9 mouse cellular contexts compared by ENCODE assay signal in genomic region chr3:97159986-97160385, GRCm38 (mm10). TPM values are rescaled to one million over a fixed set of nuclear protein-coding genes. Genes with fewer than 3 reads are reported as not detected.
DNase-seq lines count a peak whose midpoint lies in the region; ATAC-seq and TF ChIP-seq lines count a peak whose summit lies in the region.
"Had no signal": no experiment of that assay in that cellular context is flagged by ENCODE, and none has a peak within 500 bp of the region (broad histone marks: within the 10 kb centered on the region; RNA-seq: fewer than 3 reads in every experiment).

No protein-coding gene starts in this region.

- peak; percentile 47 for DNase-seq in heart, embryonic 10.5 days (ENCODE audit: low spot score)
- DNase-seq in heart, postnatal 25 days (ENCODE audit: low spot score): no peak
- DNase-seq in midbrain, embryonic 10.5 days (ENCODE audit: low spot score): no peak
- no peak for DNase-seq in midbrain, postnatal 0 days (ENCODE audit: low spot score)
- DNase-seq in thymus, adult 18-20 months: no peak
- no peak for DNase-seq in cerebellum, adult 11-12 months
- DNase-seq: cerebellum, postnatal 10 days had no signal

- H3K4me1 ChIP-seq in heart, embryonic 10.5 days: peaks cover 17% of the 10 kb centered on the region
- H3K4me1 ChIP-seq in midbrain, embryonic 10.5 days: peaks cover 30% of the 10 kb centered on the region
- no peaks in the 10 kb centered on the region for H3K4me1 ChIP-seq in midbrain, postnatal 0 days (ENCODE audit: insufficient read depth, low read length)
- peaks cover 6% of the 10 kb centered on the region; the same call in 1 of the 2 replicates for H3K4me1 ChIP-seq in limb, embryonic 12.5 days (replicated peaks)
- 0 out of 2 replicates have a peak, but pooled peaks cover 4% of the 10 kb centered on the region for H3K4me1 ChIP-seq in stomach, embryonic 15.5 days

- no peak overlapping the region for H3K27ac ChIP-seq in heart, embryonic 10.5 days
- no peak overlapping the region for H3K27ac ChIP-seq in midbrain, embryonic 10.5 days (replicated peaks)
- H3K27ac ChIP-seq in midbrain, postnatal 0 days (ENCODE audit: low read depth, low read length): no peak overlapping the region
- H3K27ac ChIP-seq in limb, embryonic 12.5 days: no peak overlapping the region
- no peak overlapping the region for H3K27ac ChIP-seq in stomach, embryonic 15.5 days

- peaks cover 4% of the 10 kb centered on the region; the same call in 1 of the 2 replicates for H3K36me3 ChIP-seq in heart, embryonic 10.5 days
- peaks cover 9% of the 10 kb centered on the region for H3K36me3 ChIP-seq in midbrain, embryonic 10.5 days
- no peaks in the 10 kb centered on the region for H3K36me3 ChIP-seq in midbrain, postnatal 0 days (ENCODE audit: insufficient read depth, low read length)
- no peaks in the 10 kb centered on the region for H3K36me3 ChIP-seq in limb, embryonic 12.5 days
- no peaks in the 10 kb centered on the region for H3K36me3 ChIP-seq in stomach, embryonic 15.5 days

- H3K27me3 ChIP-seq in heart, embryonic 10.5 days (ENCODE audit: insufficient read depth, poor library complexity, severe bottlenecking): no peaks in the 10 kb centered on the region
- no peaks in the 10 kb centered on the region for H3K27me3 ChIP-seq in midbrain, embryonic 10.5 days (ENCODE audit: low read depth, poor library complexity, severe bottlenecking)
- no peaks in the 10 kb centered on the region for H3K27me3 ChIP-seq in midbrain, postnatal 0 days (ENCODE audit: insufficient read depth, low read length)
- no peaks in the 10 kb centered on the region for H3K27me3 ChIP-seq in limb, embryonic 12.5 days
- H3K27me3 ChIP-seq in stomach, embryonic 15.5 days (replicated peaks): no peaks in the 10 kb centered on the region

- no peak overlapping the region for H3K9ac ChIP-seq in midbrain, postnatal 0 days (replicated peaks; ENCODE audit: low read length, poor library complexity, severe bottlenecking)
- no peak overlapping the region for H3K9ac ChIP-seq in limb, embryonic 12.5 days (replicated peaks)
- H3K9ac ChIP-seq in stomach, embryonic 15.5 days: no peak overlapping the region

- no peak for TF ChIP-seq CTCF in midbrain, postnatal 0 days (IDR thresholded peaks at IDR 0.05)

- H3K4me3 ChIP-seq in heart, embryonic 10.5 days: peak overlapping the region; percentile 71
- H3K4me3 ChIP-seq in midbrain, embryonic 10.5 days: peak overlapping the region; percentile 78
- no peak overlapping the region for H3K4me3 ChIP-seq in midbrain, postnatal 0 days (ENCODE audit: low read depth, low read length)
- H3K4me3 ChIP-seq in limb, embryonic 12.5 days (replicated peaks): no peak overlapping the region
- H3K4me3 ChIP-seq in stomach, embryonic 15.5 days (replicated peaks): 0 out of 2 replicates have a peak overlapping the region, but pooled peaks have one; percentile 5

- H3K9me3 ChIP-seq in heart, embryonic 10.5 days: no peaks in the 10 kb centered on the region
- H3K9me3 ChIP-seq in midbrain, embryonic 10.5 days (replicated peaks): no peaks in the 10 kb centered on the region
- H3K9me3 ChIP-seq in midbrain, postnatal 0 days (ENCODE audit: low read length): no peaks in the 10 kb centered on the region
- H3K9me3 ChIP-seq in limb, embryonic 12.5 days: no peaks in the 10 kb centered on the region
- no peaks in the 10 kb centered on the region for H3K9me3 ChIP-seq in stomach, embryonic 15.5 days

- no peak for ATAC-seq in midbrain, postnatal 0 days (ENCODE audit: low FRiP score)
- no peak for ATAC-seq in limb, embryonic 12.5 days (ENCODE audit: insufficient number of reproducible peaks, insufficient read depth, low FRiP score, low TSS enrichment, low read depth)
- no peak for ATAC-seq in stomach, embryonic 15.5 days (ENCODE audit: insufficient read depth, low FRiP score, low read depth)

- intact Hi-C loops in heart, postnatal 25 days (cut with DNase I): loop anchor here (5.0 kb wide), 1 partner anchor 67 kb away; no protein-coding TSS in a partner anchor

- H3K4me2 ChIP-seq in midbrain, postnatal 0 days (ENCODE audit: low read depth, low read length, poor library complexity, severe bottlenecking): no peak overlapping the region
- H3K4me2 ChIP-seq in limb, embryonic 12.5 days: peak overlapping the region; percentile 87
- H3K4me2 ChIP-seq in stomach, embryonic 15.5 days: peak overlapping the region; percentile 61

- 74% methylated on average over 2 of the region's 2 CpGs for WGBS in heart, embryonic 10.5 days
- 87% methylated on average over 2 of the region's 2 CpGs for WGBS in midbrain, embryonic 10.5 days
- WGBS in midbrain, postnatal 0 days: 79% methylated on average over 2 of the region's 2 CpGs
- 85% methylated on average over 2 of the region's 2 CpGs for WGBS in limb, embryonic 12.5 days
- WGBS in stomach, embryonic 15.5 days: 68% methylated on average over 2 of the region's 2 CpGs

RNA-seq across cellular contexts. Expression of gene Acp6, which starts 1.4 kb away (rescaled TPM):
- 54.0 and 66.9 TPM in 2 replicates for polyA plus RNA-seq in heart, embryonic 10.5 days (2016; fragmentation: Nextera tagmentation; extraction: Ambion mirVana)
- 10 to 100 TPM; 31.3 to 34.5 TPM for total RNA-seq in heart, postnatal 25 days (2021)
- 35.3 and 35.6 TPM in 2 replicates for polyA plus RNA-seq in midbrain, embryonic 10.5 days (2016; fragmentation: Nextera tagmentation; extraction: Ambion mirVana)
- 14.7 and 20.3 TPM in 2 replicates for total RNA-seq in midbrain, postnatal 0 days (2014; rRNA removed)
- polyA plus RNA-seq in midbrain, postnatal 0 days (2015; fragmentation: Nextera tagmentation; extraction: Ambion mirVana): 12.6 and 13.7 TPM in 2 replicates
- polyA plus RNA-seq in limb, embryonic 12.5 days (2016; fragmentation: Nextera tagmentation; extraction: Ambion mirVana): 36.0 and 37.6 TPM in 2 replicates
- polyA plus RNA-seq in stomach, embryonic 15.5 days (2015; fragmentation: Nextera tagmentation; extraction: Ambion mirVana): 46.9 and 50.7 TPM in 2 replicates

Comparison
In these comparisons a context has a peak if more than half of its experiments do, and no peak if none do; other contexts are left out.
1. H3K4me3 ChIP-seq: peak in heart, embryonic 10.5 days (single experiment), midbrain, embryonic 10.5 days (single experiment) and stomach, embryonic 15.5 days (single experiment); none in midbrain, postnatal 0 days (single experiment) and limb, embryonic 12.5 days (single experiment).